Mouse (Mus musculus) left cerebral cortex, postnatal 14 days (tissue): ENCODE measurements around the gene Gm37240. TPM values are rescaled to one million over a fixed set of nuclear protein-coding genes. Genes with fewer than 3 reads are reported as not detected.

Experiments used
- DNase-seq, 2 experiments: peaks; one replicate each; pipeline ENCODE4 v3.0.0; 2021 to 2022; ENCODE audit warnings: low spot score in 2 of 2, mixed read lengths in 1 of 2
- intact Hi-C: fragments of 180-260 bp; cut with DNase I; formaldehyde crosslinking; loops from one replicate; pipeline ENCODE4 v1.15.1; 2025
- total RNA-seq, 2 experiments: library from RNA; stranded (reverse); gene quantifications; 2 replicates each; pipeline ENCODE4 v1.2.3; 2021

The Gm37240 gene
- total RNA-seq, 2 experiments from 2014 or later, result 1.9 to 3.2 TPM

DNA sequence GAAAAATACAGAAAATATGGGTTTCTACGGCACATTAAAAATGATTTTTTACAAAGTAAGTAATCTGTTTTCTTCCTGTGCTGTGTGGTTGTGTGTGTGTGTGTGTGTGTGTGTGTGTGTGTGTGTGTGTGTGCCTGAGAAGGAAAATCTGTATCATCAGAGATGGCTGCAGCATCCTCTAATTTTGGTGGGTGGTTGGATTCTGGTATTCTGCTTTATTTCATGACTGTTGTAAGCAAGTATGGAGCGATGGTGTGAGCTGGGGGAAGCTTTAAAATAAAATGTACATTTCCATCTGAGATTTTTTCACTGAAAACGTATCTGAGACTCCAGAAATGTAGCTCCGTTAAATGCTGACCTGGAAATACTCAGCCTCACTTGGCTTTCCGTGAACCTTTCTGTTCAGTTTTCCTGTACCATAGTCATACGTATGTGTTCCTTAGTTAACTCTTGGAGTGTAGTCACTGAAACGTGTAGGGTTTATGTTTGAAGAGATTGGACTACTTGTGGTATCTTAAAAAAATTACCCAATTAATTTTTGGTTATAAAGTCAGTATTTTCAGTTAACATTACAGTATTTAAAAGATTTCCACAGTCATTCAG is 934.6 kb downstream of the Gm37240 start:
- no peak for DNase-seq
- intact Hi-C loops, result loop anchor here (10.0 kb wide), 1 partner anchor 422 kb away; no protein-coding TSS in a partner anchor

DNA sequence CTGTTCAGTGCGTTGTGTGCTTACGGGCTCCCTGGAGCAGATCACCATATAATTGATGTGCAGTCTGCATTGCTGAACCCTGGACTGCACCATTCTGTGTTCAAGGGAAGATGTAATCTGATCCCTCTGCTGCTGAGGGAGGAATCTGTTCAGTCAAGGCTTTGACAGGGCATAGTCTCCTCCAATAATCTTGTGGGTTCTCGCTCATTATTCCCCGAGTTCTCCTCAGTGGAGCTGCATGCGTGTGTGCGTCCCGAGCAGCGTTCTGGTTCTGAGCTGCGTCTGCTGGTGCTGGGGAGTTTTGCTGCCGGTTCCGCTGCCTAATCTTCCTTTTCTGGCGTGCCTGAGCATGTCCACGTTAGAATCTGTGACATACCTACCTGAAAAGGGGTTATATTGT is 935.2 kb downstream of the Gm37240 start:
- peak; percentile 78 to 87 for DNase-seq
- intact Hi-C loops, result loop anchor here (10.0 kb wide), 1 partner anchor 423 kb away; no protein-coding TSS in a partner anchor

DNA sequence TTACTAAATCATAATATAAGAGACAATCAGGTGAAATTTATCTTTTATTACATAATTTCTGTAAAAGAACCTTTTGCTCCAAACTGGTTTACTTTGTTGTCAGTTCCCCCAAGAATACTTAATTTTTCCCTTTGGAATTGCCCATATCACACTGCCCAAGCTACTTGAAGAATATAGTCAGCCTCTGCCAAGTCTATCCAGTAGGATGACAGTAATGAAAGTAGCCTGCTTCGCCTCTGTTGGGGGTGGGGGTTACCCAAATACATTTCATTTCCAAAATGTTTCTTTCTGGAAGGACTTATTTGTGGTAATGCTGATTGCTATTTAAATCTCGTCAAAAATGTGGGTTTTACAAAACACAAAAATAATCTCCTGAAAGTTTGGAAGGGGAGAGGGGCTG is 935.6 kb downstream of the Gm37240 start:
- DNase-seq, result no peak
- intact Hi-C loops, result loop anchor here (10.0 kb wide), 1 partner anchor 423 kb away; no protein-coding TSS in a partner anchor

DNA sequence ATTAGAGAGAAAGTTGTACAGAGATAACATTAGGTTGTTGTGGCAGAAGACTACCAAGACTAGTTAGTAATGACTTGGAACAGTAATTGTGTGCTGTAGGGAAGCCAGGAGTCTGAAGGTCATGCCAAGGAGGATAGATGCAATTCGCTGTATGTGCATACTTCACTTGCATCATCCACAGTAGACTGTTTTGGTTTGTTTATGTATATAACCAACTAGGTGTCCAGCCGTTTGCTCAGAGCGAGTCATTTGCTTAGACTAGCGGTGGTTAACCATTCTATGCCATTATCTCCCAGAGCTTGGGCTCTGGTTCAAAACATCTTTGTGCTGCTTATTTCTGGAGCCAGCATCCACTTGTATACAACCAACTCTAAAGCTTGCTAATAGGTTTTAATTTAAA is 937.9 kb downstream of the Gm37240 start:
- DNase-seq, result no peak
- intact Hi-C loops, result no loop called here

DNA sequence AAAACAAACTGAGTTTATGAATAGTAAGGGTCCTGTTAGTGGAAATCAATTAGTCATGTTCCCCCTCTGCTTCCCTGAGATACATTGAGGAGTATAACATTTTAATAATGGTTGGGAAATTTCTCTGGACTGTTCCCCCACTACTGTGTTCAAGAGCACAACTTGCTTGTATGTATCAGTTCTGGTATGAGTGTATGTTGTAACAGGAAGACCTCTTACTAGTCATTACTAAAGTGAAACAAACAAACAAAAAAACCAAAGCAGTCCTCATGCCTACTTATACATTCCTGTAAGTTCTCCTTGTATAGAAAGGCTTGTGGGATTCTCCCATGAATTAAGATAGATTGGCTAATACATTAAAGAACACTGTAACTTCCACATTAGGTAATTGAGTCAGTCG is 940.9 kb downstream of the Gm37240 start:
- DNase-seq, result no peak
- intact Hi-C loops, result no loop called here

DNA sequence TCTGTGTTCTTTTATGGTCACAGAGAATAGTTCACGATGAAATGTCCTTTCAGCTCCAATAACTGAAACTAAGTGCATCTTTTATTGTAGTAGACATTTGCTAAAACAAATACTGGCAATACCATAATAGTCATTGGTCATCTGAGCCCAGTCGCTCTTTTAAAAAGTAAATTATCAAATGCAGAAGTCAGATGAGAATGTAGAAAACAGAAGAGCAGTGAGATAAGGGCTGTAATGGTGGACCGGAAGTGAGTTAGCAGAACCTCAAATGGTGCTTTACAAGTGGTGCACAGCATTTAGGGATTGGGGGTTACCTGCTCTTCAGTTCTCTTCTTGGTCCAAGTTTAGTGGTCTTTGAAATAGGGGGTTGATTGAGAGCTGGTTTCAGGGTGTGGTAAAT is 942.4 kb downstream of the Gm37240 start:
- DNase-seq, result no peak
- intact Hi-C loops, result no loop called here

DNA sequence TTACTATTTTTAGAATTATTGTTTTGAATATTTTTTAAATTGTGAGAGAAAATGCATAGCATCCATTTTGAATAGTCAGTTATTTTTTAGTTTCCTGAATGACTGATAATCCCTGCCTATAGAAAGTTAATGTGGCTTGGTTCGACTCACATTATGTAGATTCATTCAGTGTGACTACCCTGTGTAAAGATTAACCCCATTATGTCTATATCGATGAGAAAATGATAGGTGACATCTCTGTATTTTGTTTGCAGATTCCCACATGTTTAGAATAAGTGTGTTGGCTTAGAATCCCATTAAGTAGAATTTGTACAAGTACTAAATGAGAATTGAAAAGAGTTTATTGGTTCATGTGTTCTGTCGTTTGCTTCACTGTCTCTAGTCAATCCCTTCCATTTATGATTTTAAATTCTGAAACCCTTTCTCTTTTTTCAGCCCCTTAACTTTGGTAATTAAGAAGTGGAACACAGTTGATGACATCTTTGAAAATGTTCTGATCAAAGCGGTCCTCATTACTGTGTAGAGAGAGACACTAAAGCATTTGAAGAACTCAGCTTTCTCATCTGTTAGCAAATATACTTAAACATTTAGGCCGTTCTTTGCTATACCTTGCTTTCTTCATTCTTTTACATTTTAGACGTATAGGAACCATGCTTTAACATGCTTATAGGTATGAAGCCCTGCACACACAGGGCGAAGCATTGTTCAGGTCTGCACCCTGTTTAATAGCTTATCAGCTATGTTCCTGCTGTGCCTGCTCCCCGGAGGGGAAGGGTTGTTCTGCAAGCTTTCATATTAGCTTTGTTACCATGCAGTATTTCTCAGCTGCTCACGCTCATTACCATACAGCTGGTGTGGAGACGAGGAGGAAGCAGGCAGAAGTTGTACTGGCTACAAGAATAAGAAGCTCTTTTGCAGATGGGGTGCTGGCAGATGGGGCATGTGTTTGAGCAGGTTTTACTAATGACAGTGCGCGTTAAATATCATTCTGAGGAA is 949.7 kb downstream of the Gm37240 start:
- intact Hi-C loops, result loop anchor here (2.0 kb wide), 1 partner anchor 627 kb away; no protein-coding TSS in a partner anchor
- DNase-seq, result peak; percentile 45 to 46

DNA sequence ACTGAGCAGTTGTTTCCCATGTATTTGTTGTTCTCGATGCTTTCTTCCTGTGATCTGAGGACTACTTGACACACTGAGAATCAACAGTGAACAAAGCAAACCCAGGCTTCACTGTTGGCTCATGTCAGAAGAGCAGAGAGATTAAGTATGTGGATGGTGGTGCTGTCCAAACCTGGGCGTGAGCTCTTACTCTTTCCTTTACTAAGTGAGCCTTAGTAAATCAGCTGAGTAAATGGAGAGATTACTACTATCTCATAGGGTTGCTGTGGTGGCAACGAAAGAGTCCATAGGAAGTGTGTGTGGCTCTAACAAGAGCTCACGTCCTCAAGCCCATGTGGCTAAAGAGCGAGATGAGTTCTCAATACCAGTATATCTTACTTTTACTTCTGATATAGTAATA is 950.4 kb downstream of the Gm37240 start:
- intact Hi-C loops, result no loop called here
- no peak for DNase-seq

DNA sequence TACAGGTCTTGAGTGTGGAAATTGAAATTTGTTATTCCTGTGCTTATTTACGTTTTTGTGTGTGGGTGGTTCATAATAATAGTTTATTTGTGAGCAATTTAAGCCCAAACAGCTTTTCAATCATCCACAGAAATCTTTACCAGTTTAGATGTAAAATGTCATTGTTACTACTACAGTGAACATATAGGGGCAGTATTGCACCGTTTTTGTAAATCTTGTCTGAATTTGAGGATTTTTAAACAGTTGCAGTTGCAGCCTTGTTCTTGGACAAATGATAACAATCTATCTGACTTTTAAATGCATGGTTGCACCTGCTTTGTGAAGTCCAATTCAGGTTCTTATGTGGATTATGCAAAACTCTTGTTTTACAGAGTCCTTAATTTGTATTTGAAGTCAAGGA is 951.1 kb downstream of the Gm37240 start:
- intact Hi-C loops, result no loop called here
- DNase-seq, result no peak

DNA sequence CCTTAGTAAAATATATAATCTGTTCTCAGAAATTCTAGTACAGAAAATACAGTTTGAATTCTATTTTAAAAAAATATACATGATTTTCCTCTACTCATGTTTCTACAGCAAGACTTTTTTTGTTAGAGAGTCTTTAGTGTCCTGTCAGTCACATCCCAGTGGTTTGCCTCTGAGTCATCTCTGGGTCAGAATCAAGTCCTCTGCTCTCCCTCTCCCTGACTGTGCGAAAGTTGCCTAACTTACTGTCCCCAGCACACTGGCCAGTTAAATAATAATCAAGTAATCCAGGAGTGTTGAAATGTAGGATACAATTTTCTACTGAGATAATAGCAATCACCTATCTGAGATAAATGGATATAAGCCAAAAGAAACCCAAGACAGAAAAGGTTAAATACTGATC is 951.6 kb downstream of the Gm37240 start:
- intact Hi-C loops, result no loop called here
- DNase-seq, result no peak

DNA sequence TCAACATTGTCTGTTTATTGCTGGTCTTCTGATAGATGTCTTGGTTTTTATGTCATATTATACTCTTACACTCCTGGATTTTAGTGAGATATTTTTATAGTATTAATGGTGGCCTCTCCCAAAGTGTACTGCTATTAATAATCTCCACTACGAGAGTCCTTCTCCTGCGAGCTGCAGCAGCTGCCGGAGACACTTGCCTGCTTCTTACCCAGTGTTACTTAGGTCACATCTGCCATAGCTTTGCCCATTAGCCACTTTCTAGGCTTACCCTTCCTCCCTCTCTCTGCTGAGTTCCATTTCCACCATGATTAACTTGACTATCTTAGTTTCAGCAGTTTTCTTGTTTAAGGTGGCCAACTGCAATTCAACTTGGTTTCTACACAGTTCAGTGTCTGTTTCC is 956.6 kb downstream of the Gm37240 start:
- DNase-seq, result no peak

DNA sequence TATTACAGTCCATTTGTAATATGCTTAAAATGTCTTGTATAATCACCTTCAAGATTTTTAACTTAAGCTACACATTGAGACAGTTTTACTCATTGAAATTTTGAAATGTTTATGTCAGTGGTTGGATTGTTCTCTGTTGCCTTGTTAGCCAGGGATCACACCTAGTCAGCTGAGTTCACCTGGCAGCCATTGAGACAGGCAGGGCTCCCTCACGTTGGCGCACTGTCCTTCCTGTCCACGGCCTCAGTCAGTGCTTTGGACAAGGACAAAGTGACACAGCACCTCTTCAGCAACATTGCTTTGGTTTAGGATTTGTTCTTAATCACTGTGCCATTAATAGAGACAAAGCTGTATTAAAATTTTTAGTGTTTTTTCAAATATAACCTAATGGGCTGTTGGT is 958.1 kb downstream of the Gm37240 start:
- intact Hi-C loops, result no loop called here
- DNase-seq, result no peak

More for the DNA sequence above, 956.6 kb downstream of the Gm37240 start:
- intact Hi-C loops, result no loop called here

DNA sequence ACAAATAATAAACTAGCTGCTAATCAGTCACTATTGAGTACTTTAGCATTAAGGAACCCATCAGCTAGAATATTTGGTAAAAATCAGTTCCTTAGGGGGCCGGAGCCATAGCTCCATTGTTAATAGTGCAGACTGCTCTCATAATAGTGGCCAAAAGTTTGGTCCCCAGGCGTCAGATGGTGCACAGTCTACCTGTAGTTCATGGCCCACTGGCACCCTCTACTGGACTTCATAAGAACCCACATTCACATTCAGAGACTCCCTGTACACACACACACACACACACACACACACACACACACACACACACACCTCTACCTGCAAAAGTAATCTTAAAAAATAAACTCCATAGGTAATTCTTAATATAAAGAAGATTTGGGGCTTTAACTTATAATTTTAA is 959.4 kb downstream of the Gm37240 start:
- intact Hi-C loops, result no loop called here
- DNase-seq, result no peak

DNA sequence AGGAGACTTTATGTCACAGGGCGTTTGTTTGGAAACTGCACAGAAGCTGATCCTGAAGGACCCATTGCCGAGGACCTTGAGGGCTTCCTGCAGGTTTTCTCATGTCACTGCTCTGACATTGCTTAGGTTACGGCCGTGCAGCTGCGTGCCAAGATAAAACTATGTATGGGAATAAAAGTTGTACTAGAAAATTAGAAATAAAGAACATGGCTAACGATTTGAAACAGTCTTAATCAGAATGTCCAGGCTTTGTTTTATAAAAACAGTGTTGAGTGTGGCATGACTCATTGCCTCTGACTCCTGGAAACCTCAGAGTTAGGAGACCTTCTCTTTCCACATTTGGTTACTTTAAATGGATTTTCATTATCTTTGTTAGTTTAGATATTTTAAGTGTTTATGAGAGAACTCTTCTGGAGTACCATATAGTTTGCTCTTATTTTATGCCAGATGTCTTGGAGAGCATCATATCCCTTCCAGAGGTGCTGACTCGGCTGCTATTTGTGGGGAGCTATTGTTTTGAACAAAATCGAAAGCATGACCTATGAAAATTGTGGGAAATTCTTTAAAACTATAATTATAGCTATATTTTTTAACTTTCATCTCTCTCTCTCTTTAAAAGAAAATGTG is 960.0 kb downstream of the Gm37240 start:
- intact Hi-C loops, result no loop called here
- no peak for DNase-seq

DNA sequence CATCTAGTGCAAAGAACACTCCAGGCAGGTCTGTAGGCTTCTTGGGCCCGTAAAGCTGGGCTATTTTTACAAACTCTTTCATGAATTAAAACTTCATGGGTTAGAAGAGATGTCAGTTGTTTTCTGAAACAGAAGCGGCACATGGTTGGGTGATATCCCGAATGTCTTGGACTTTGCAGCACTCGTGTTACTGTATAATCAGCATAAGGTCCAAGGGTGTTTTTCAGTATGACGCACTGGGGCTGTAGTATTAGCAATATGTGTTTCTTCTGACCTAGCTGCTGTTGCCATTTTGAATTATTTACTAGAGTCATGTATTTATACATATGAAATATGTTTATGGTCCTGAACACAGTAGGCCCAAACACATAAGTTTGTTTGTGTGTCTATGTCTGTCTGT is 961.2 kb downstream of the Gm37240 start:
- DNase-seq, result no peak

DNA sequence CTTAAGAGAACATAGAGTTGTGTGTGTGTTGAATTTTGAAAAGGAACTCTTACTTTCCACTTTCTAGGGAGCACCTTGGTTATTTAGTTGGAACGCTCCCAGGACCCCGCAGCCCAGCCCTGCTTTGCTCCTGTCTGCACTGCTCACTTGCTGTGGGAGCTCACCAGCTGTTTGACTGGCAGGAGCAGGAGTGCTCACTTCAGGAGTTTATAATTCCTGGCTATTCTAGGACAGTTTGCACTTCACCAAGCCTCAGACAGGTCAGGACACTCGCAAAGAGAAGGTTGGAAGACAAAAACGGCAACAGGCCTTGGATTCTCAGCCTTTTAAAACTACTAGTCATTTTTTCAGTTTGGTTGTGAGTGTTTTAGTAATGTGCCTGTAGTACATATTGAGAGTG is 962.1 kb downstream of the Gm37240 start:
- intact Hi-C loops, result no loop called here
- DNase-seq, result no peak

More for the DNA sequence above, 961.2 kb downstream of the Gm37240 start:
- intact Hi-C loops, result no loop called here

DNA sequence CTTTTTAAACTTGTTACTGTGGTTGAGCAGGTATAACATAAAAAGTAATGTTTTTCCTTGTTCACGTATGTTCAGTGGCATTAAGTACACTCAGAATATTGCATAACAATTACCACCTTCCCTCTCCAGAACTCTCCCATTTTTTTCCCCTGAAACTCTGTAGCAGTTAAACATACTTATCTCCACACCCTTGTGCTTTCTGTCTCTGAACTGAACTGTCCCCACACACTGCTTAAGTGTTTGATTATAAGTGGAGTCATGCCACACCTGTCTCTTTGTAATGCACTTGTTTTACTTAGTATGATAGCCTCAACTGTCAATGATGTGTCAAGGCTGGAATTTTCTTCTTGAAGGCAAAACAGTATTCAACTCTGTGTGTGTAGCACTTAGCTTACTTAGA is 963.6 kb downstream of the Gm37240 start:
- DNase-seq, result no peak
- intact Hi-C loops, result loop anchor here (5.0 kb wide), 2 partner anchors 999 to 1209 kb away; no protein-coding TSS in a partner anchor

DNA sequence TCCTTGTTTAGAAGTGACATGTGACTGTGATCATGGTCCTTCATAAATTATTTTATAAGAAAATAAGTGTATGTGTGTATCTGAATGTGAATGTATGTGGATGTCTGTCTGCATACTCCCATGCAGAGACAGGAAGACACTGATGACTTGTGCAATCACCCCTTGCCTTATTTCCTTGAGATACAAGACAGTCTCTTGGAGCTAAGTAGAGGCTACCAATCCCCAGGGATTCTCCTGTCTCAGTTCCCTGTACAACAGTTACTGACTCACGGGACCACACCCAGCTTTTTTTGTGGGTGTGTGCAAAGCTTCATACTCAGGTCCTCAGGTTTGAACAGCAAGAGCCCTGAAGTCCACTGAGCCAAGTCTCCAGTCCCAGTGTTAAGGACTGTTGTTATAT is 964.1 kb downstream of the Gm37240 start:
- intact Hi-C loops, result loop anchor here (5.0 kb wide), 2 partner anchors 999 to 1209 kb away; no protein-coding TSS in a partner anchor

DNA sequence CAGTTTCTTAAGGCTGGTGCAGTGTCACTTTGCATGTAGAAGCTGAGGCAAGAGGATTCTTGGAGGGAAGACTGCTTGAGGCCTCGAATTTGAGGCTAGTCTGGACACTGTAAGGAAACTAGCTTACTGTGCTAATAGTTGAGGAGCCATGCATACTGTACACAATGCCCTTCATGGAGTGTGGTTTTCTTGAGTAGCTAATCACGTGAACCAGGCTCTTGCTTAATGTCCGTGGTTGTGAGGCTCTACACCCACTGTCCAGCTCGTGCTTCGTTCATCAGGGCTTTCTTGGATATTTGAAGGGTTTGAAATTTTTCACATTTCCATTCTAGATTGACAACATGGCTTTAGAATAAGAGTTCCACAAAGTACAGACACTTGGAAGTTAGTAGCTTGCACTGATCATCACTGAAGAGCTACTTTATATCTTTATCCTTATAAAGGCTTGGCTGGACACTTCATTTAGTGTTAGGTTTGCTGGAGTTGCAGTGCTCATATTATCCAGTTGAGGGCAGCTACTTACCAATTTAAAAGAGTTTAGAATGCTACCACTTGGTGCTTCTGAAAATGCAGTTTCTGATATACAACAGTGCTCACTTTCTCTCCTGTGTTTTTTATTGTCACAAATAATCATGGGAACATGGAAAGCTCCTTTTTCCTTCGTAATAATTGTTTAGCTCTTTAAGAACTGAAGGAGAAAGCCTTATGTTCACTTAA is 965.5 kb downstream of the Gm37240 start:
- intact Hi-C loops, result loop anchor here (5.0 kb wide), 2 partner anchors 1000 to 1210 kb away; no protein-coding TSS in a partner anchor
- peak; percentile 59 to 62 for DNase-seq

More for the DNA sequence above, 964.1 kb downstream of the Gm37240 start:
- DNase-seq, result no peak
